Mouse (Mus musculus) cerebral cortex, adult 2 months (tissue): ENCODE data around the gene Nlgn1.

ENCODE experiments used
- WGBS: fragments of 180-500 bp; shearing (Covaris S2); methylation state at CpG from one replicate; pipeline ENCODE4 v1.1.7; 2018; 5-methylcytosine and 5-hydroxymethylcytosine counted together

Gene Nlgn1

GRCm38 (mm10) chr3:25575526-25575925 is 756.7 kb downstream of the Nlgn1 start:
- WGBS: 60% methylated on average over 5 of the region's 5 CpGs

- WGBS: 73% methylated on average over 3 of the region's 3 CpGs
Observed at GRCm38 (mm10) chr3:25574840-25575239, 757.4 kb downstream of the Nlgn1 start.

GRCm38 (mm10) chr3:25558513-25558912 is 773.7 kb downstream of the Nlgn1 start:
- 92% methylated on average over 1 of the region's 1 CpGs for WGBS

- 45% methylated on average over 7 of the region's 7 CpGs for WGBS
Observed at GRCm38 (mm10) chr3:25549097-25549496, 783.2 kb downstream of the Nlgn1 start.

GRCm38 (mm10) chr3:25524236-25524635 is 808.0 kb downstream of the Nlgn1 start:
- WGBS: 53% methylated on average over 2 of the region's 3 CpGs

GRCm38 (mm10) chr3:25463051-25463450 is 869.2 kb downstream of the Nlgn1 start:
- 58% methylated on average over 2 of the region's 2 CpGs for WGBS

- WGBS: 53% methylated on average over 8 of the region's 8 CpGs
Observed at GRCm38 (mm10) chr3:25456250-25456860, 875.9 kb downstream of the Nlgn1 start.

- WGBS: 48% methylated on average over 1 of the region's 1 CpGs
Observed at GRCm38 (mm10) chr3:25452314-25452713, 879.9 kb downstream of the Nlgn1 start.

- 72% methylated on average over 6 of the region's 6 CpGs for WGBS
Observed at GRCm38 (mm10) chr3:25450471-25450870, 881.8 kb downstream of the Nlgn1 start.

- 39% methylated on average over 4 of the region's 4 CpGs for WGBS
Observed at GRCm38 (mm10) chr3:25449356-25449755, 882.9 kb downstream of the Nlgn1 start.

- 28% methylated on average over 1 of the region's 1 CpGs for WGBS
Observed at GRCm38 (mm10) chr3:25447181-25447580, 885.1 kb downstream of the Nlgn1 start.

- WGBS: 71% methylated on average over 3 of the region's 3 CpGs
Observed at GRCm38 (mm10) chr3:25443657-25444056, 888.6 kb downstream of the Nlgn1 start.

- 78% methylated on average over 1 of the region's 1 CpGs for WGBS
Observed at GRCm38 (mm10) chr3:25442617-25443016, 889.6 kb downstream of the Nlgn1 start.

- 89% methylated on average over 4 of the region's 4 CpGs for WGBS
Observed at GRCm38 (mm10) chr3:25412003-25412402, 920.3 kb downstream of the Nlgn1 start.
